Mouse (Mus musculus) liver, embryonic 16.5 days (tissue): ENCODE measurements around the gene Olfr1390. TPM values are rescaled to one million over a fixed set of nuclear protein-coding genes. Genes with fewer than 3 reads are reported as not detected.
"Not testable (repeated sequence)": the region's sequence is repeated elsewhere in the genome, so short reads cannot be mapped to it uniquely, and the experiment has no call there.

Experiments used
- ATAC-seq: fragments of 200-750 bp; cut with Nextera tagmentation; 2 replicates; pipeline ENCODE4 v1.8.0; 2017; ENCODE audit warnings: low read depth, mild to moderate bottlenecking, moderate number of reproducible peaks, moderate library complexity
- H3K27ac ChIP-seq: fragments of 300-500 bp; sonication (generic); 2 replicates; pipeline ENCODE4 v1.5.1; 2014; ENCODE audit warnings: mild to moderate bottlenecking, low read length
- H3K27me3 ChIP-seq: fragments of 300-500 bp; sonication (generic); 2 replicates; pipeline ENCODE4 v1.6.1; 2014; ENCODE audit warnings: low read depth, low read length, mixed read lengths; ENCODE audit not compliant: control insufficient read depth, insufficient read depth
- H3K36me3 ChIP-seq: fragments of 300-500 bp; sonication (generic); 2 replicates; pipeline ENCODE4 v1.6.1; 2014; ENCODE audit warnings: mild to moderate bottlenecking; ENCODE audit not compliant: control insufficient read depth, insufficient read depth
- H3K4me1 ChIP-seq: fragments of 300-500 bp; sonication (generic); 2 replicates; pipeline ENCODE4 v1.6.1; 2014; ENCODE audit warnings: low read depth, low read length, mixed read lengths; ENCODE audit not compliant: control insufficient read depth
- H3K4me2 ChIP-seq: fragments of 300-500 bp; sonication (generic); 2 replicates; pipeline ENCODE4 v1.6.1; 2014; ENCODE audit warnings: low read depth, low read length, mixed read lengths
- H3K4me3 ChIP-seq: fragments of 300-500 bp; sonication (generic); 2 replicates; pipeline ENCODE4 v1.5.1; 2014; ENCODE audit warnings: low read depth, mild to moderate bottlenecking, low read length
- H3K9ac ChIP-seq: fragments of 300-500 bp; sonication (generic); 2 replicates; pipeline ENCODE4 v1.6.1; 2014; ENCODE audit warnings: low read depth, low read length
- H3K9me3 ChIP-seq: fragments of 300-500 bp; sonication (generic); replicated peaks from 2 replicates; pipeline ENCODE4 v1.6.1; 2016; ENCODE audit warnings: low read length; ENCODE audit not compliant: control insufficient read depth
- WGBS: fragments of 180-500 bp; shearing (Covaris S2); extraction: QIAGEN DNeasy Blood & Tissue Kit; methylation state at CpG from one replicate; pipeline ENCODE4 v1.1.7; 2014; ENCODE audit not compliant: insufficient replicate concordance; 5-methylcytosine and 5-hydroxymethylcytosine counted together
- polyA plus RNA-seq: library from polyadenylated mRNA; unstranded; fragments of >200 nt; fragmentation: Nextera tagmentation; extraction: Ambion mirVana; gene quantifications from 2 replicates; pipeline ENCODE4 v1.2.1, GENCODE M21; 2015

Gene Olfr1390
- not detected in 2 replicates for polyA plus RNA-seq

DNA sequence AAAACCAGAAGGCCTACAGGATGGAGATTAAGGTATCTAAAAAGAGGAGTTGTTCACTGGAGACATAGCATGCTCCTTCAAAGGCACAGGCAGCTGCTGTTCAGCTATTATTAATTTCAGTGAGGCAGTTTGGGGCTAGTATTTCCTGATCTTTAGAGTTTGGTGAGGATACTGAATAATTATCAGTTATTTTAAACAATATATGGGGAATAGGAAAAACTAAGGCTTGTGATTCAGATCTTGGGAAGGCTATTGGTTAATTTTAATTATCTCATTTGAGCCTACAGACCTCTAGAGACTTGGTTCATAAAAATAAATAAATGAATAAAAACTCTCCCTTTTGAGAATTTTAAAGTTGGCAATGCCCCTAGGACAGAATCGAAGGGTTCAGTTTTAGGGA lies at the start of gene Olfr1390:
Olfr1390 (plus strand) TSS at position 301 of the 400 bp plus-strand sequence.
- no peak for ATAC-seq

GRCm38 (mm10) chr11:49287251-49287650 lies 47.7 kb upstream of the Olfr1390 start:
- H3K4me3 ChIP-seq, result no peak overlapping the region
- WGBS, result 46% methylated on average over 2 of the region's 2 CpGs
- H3K4me1 ChIP-seq, result no peaks in the 10 kb centered on the region
- H3K27me3 ChIP-seq, result no peaks in the 10 kb centered on the region
- ATAC-seq, result no peak
- no peak overlapping the region for H3K9ac ChIP-seq
- H3K9me3 ChIP-seq, result no peaks in the 10 kb centered on the region
- no peak overlapping the region for H3K4me2 ChIP-seq
- H3K36me3 ChIP-seq, result no peaks in the 10 kb centered on the region
- no peak overlapping the region for H3K27ac ChIP-seq

More for the DNA sequence above, at the start of gene Olfr1390:
- Histone ChIP-seq H3K36me3 (no peaks in the 10 kb centered on the region), H3K4me2 (no peak within 1 kb of the TSS), H3K4me3 (no peak within 1 kb of the TSS), H3K27me3 (no peaks in the 10 kb centered on the region), H3K27ac (no peak within 1 kb of the TSS), H3K9ac (no peak within 1 kb of the TSS), H3K9me3 (no peaks in the 10 kb centered on the region), H3K4me1 (no peaks in the 10 kb centered on the region)
- 67% methylated on average over 1 of the region's 1 CpGs for WGBS

- 48% methylated on average over 3 of the region's 3 CpGs for WGBS
- H3K27me3 ChIP-seq, result no peaks in the 10 kb centered on the region
- no peak overlapping the region for H3K4me2 ChIP-seq
- no peaks in the 10 kb centered on the region for H3K36me3 ChIP-seq
- H3K4me1 ChIP-seq, result no peaks in the 10 kb centered on the region
- H3K4me3 ChIP-seq, result no peak overlapping the region
- H3K9ac ChIP-seq, result no peak overlapping the region
- no peak for ATAC-seq
- H3K27ac ChIP-seq, result no peak overlapping the region
- H3K9me3 ChIP-seq, result no peaks in the 10 kb centered on the region
These were observed 42.2 kb upstream of the Olfr1390 start for GRCm38 (mm10) chr11:49292777-49293176.

DNA sequence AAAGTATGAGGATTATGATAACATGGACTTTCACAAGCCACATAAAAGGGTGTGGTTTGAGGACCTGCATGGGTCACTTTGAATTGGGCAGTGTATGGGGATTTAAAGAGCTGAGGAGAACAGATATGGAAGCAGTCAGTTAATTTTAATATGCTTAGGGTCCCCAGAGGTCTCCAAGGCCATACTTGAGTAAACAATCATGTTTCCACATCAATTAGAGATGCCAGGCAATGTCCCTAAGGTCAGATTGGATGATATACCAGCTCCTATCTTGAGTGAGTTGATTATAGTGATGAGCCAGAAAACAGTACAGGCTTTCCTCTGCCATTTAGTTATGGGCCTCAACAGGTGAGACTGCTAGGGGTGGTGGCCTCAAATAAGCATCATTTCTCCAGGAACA lies 30.5 kb upstream of the Olfr1390 start, which contains the start of gene Olfr10:
Olfr10 (plus strand) TSS at position 301 of the 400 bp plus-strand sequence.
- H3K4me2 ChIP-seq, result no peak within 1 kb of the TSS
- H3K27ac ChIP-seq, result no peak within 1 kb of the TSS
- H3K9ac ChIP-seq, result no peak within 1 kb of the TSS
- no peaks in the 10 kb centered on the region for H3K27me3 ChIP-seq
- ATAC-seq, result no peak
- H3K4me1 ChIP-seq, result no peaks in the 10 kb centered on the region
- H3K9me3 ChIP-seq, result no peaks in the 10 kb centered on the region
- no peak within 1 kb of the TSS for H3K4me3 ChIP-seq
- no peaks in the 10 kb centered on the region for H3K36me3 ChIP-seq

DNA sequence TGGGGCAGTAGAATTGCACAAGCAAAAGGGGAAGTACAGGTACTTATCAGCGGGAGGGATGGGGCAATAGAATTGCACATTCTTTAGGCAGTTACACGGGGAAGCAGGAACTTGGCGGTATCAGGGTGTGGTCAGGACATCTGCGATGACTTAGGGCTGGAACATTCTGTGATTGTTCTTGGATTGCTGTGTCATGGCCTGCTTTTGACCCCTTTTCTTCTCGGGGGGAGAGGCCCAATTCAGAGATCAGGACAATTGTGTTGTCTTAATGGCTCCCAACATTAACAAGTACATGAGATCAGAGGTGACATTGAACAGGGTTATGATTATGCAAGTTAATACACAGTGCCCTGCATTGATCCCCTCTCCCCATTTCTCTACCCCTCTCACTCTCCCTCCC lies 26.4 kb upstream of the Olfr1390 start:
- not testable (repeated sequence) for H3K9me3 ChIP-seq, ATAC-seq, H3K36me3 ChIP-seq, H3K4me1 ChIP-seq, H3K27me3 ChIP-seq, H3K27ac ChIP-seq, H3K9ac ChIP-seq, H3K4me2 ChIP-seq, H3K4me3 ChIP-seq
- WGBS, result 42% methylated on average over 5 of the region's 5 CpGs

DNA sequence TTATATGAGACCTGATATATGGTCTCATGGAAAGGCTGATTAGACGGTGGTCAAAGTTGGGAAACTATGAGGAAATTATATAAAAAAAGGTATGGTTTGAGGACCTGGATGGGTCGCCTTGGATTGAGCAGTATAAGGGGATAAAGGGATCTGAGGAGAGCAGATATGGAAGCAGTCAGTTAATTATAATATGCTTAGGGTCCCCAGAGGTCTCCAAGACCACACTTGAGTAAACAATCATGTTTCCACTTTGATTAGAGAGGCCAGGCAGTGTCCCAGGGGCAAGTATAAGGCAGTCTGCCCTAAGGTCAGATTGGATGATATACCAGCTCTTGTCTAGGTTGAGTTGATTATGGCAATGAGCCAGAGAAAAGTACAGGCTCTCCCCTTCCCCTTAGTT lies 12.5 kb upstream of the Olfr1390 start, which contains the start of gene Olfr1391:
Olfr1391 (plus strand) TSS at position 301 of the 400 bp plus-strand sequence.
- no peaks in the 10 kb centered on the region for H3K36me3 ChIP-seq
- no peak within 1 kb of the TSS for H3K9ac ChIP-seq
- ATAC-seq, result no peak
- no peak within 1 kb of the TSS for H3K27ac ChIP-seq
- WGBS, result 55% methylated on average over 2 of the region's 2 CpGs
- no peak within 1 kb of the TSS for H3K4me2 ChIP-seq
- no peak within 1 kb of the TSS for H3K4me3 ChIP-seq
- H3K27me3 ChIP-seq, result no peaks in the 10 kb centered on the region
- no peaks in the 10 kb centered on the region for H3K4me1 ChIP-seq
- no peaks in the 10 kb centered on the region for H3K9me3 ChIP-seq

GRCm38 (mm10) chr11:49326726-49327125 lies 8.3 kb upstream of the Olfr1390 start:
- Histone ChIP-seq H3K4me3 (no peak overlapping the region), H3K4me2 (no peak overlapping the region), H3K27me3 (no peaks in the 10 kb centered on the region), H3K27ac (no peak overlapping the region), H3K9ac (no peak overlapping the region), H3K4me1 (no peaks in the 10 kb centered on the region), H3K9me3 (no peaks in the 10 kb centered on the region), H3K36me3 (no peaks in the 10 kb centered on the region)
- WGBS, result 57% methylated on average over 3 of the region's 3 CpGs
- no peak for ATAC-seq

DNA sequence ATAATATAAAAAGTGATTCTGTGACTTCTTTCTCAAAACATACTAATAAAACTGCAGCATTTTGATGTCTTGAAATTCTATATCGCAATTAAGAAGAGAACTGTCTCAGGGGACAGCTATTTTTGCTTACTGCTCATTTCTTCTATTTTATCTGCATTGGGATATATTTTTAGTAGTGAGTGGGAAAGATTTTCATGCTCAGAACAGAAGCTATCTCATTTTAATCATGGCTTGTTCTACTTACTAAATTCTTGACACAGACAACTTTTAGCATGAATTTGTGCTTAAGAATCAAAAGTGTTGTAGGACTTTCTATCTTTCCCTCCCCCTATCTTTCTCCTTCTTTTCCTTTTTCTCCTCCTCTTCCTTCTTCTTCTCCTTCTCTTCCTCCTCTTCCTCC lies 5.3 kb upstream of the Olfr1390 start:
- Histone ChIP-seq H3K9me3 (no peaks in the 10 kb centered on the region), H3K4me3 (no peak overlapping the region), H3K27ac (no peak overlapping the region), H3K4me1 (no peaks in the 10 kb centered on the region), H3K27me3 (no peaks in the 10 kb centered on the region), H3K9ac (no peak overlapping the region), H3K4me2 (no peak overlapping the region), H3K36me3 (no peaks in the 10 kb centered on the region)
- no peak for ATAC-seq
- WGBS, result 59% methylated on average over 1 of the region's 1 CpGs

DNA sequence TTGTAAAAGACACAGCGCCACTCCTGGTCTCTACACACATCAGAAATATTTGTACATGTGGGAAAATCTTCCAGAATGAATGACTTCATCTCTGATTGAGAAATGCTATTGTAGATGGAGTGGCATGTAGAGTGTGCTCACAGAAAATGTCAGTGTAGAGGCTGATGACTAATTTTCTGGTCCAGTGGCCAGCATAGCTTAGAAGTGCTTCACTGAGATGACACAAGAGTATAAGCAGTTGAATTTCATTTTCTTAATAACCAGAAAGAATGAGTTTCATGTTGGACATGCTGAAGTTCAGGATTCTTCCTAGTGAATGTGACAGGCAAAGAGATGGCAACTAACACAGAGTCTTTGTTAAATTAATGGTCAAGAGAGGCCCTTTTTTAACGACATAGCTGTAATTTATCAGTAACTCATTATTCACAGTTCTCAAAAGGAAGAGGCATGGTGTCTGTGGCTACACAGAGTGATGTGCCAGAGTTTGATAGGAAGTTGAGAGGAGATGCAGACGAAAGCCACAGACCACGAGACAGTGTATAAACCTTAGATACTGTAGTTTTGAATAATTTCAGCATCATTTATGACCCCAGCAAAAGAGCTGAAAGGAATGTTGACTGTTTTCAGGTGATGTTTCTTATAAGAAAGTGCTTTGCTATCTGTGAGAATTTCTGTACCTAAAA lies 2.3 kb downstream of the Olfr1390 start:
- no peak overlapping the region for H3K9ac ChIP-seq
- no peaks in the 10 kb centered on the region for H3K27me3 ChIP-seq
- H3K9me3 ChIP-seq, result no peaks in the 10 kb centered on the region
- 19% methylated on average over 4 of the region's 4 CpGs for whole genome bisulfite sequencing
- H3K4me1 ChIP-seq, result no peaks in the 10 kb centered on the region
- no peak for ATAC-seq
- no peak overlapping the region for H3K4me2 ChIP-seq
- no peaks in the 10 kb centered on the region for H3K36me3 ChIP-seq
- no peak overlapping the region for H3K4me3 ChIP-seq
- H3K27ac ChIP-seq, result no peak overlapping the region
